Mouse (Mus musculus) kidney, postnatal 0 days (tissue): ENCODE data around the gene Gm12569. TPM values are rescaled to one million over a fixed set of nuclear protein-coding genes. Genes with fewer than 3 reads are reported as not detected.
A peak's percentile ranks its signal among the peaks of the same experiment; 100 is the strongest.

Experiments
- ATAC-seq: fragments of 200-750 bp; cut with Nextera tagmentation; replicated peaks from 2 replicates; pipeline ENCODE4 v1.8.0; 2017; ENCODE audit warnings: low read depth, moderate number of reproducible peaks, moderate TSS enrichment, moderate library complexity; ENCODE audit not compliant: low FRiP score
- DNase-seq: peaks from one replicate; pipeline ENCODE4 v3.0.0-alpha.2; 2016; ENCODE audit warnings: low spot score
- H3K27ac ChIP-seq: fragments of 300-500 bp; sonication (generic); 2 replicates; pipeline ENCODE4 v1.5.1; 2014; ENCODE audit warnings: mild to moderate bottlenecking
- H3K27me3 ChIP-seq: fragments of 300-500 bp; sonication (generic); 2 replicates; pipeline ENCODE4 v1.6.1; 2014; ENCODE audit warnings: low read length, mixed read lengths; ENCODE audit not compliant: insufficient read depth
- H3K36me3 ChIP-seq: fragments of 300-500 bp; sonication (generic); 2 replicates; pipeline ENCODE4 v1.6.1; 2014; ENCODE audit warnings: low read length, mixed read lengths; ENCODE audit not compliant: insufficient read depth
- H3K4me1 ChIP-seq: fragments of 300-500 bp; sonication (generic); replicated peaks from 2 replicates; pipeline ENCODE4 v1.6.1; 2014; ENCODE audit warnings: antibody characterized with exemption, low read length, mixed read lengths; ENCODE audit not compliant: insufficient read depth
- H3K4me2 ChIP-seq: fragments of 300-500 bp; sonication (generic); 2 replicates; pipeline ENCODE4 v1.6.1; 2014; ENCODE audit warnings: mild to moderate bottlenecking, low read length, moderate library complexity, mixed read lengths
- H3K4me3 ChIP-seq: fragments of 300-500 bp; sonication (generic); replicated peaks from 2 replicates; pipeline ENCODE4 v1.5.1; 2014; ENCODE audit warnings: low read depth, low read length
- H3K9ac ChIP-seq: fragments of 300-500 bp; sonication (generic); 2 replicates; pipeline ENCODE4 v1.6.1; 2014; ENCODE audit warnings: low read depth, low read length
- H3K9me3 ChIP-seq: fragments of 300-500 bp; sonication (generic); replicated peaks from 2 replicates; pipeline ENCODE4 v1.6.1; 2016; ENCODE audit warnings: low read length, inconsistent platforms, mixed read lengths
- CTCF ChIP-seq: IDR thresholded peaks from 2 replicates; pipeline ENCODE4 v1.5.1; 2016; ENCODE audit warnings: antibody characterized with exemption, low read depth, mild to moderate bottlenecking, moderate library complexity
- WGBS: fragments of 180-500 bp; shearing (Covaris S2); extraction: QIAGEN DNeasy Blood & Tissue Kit; methylation state at CpG from one replicate; pipeline ENCODE4 v1.1.7; 2014; 5-methylcytosine and 5-hydroxymethylcytosine counted together
- polyA plus RNA-seq: library from polyadenylated mRNA; unstranded; fragments of >200 nt; fragmentation: Nextera tagmentation; extraction: Ambion mirVana; gene quantifications from 2 replicates; pipeline ENCODE4 v1.2.1, GENCODE M21; 2015

The Gm12569 gene
- not detected in 2 replicates for polyA plus RNA-seq

DNA sequence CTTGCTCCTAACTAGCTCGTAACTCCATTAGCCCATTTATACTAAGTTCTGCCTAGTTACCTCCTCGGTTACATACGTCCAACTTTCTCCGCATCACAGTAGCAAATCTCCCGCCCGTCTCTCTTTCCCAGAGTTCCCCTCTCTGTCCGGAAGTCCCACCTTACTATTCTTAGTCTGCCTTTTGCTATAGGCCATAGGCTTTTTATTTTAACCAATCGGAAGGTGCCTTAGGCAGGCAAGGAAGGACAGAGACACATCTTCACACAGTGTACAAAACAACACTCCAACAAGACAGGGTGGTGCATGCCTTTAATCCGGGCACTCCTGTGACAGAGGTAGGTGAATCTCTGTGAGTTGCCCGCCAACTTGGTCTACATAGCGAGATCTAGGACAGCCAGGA lies at the start of gene Gm12569:
Gene Gm12569 (plus strand): TSS at position 166 of the 400 bp plus-strand sequence.
- 95% methylated on average over 11 of the region's 11 CpGs for WGBS
- no peak for TF ChIP-seq CTCF
- Histone ChIP-seq H3K27ac (no peak within 1 kb of the TSS), H3K4me2 (no peak within 1 kb of the TSS), H3K4me3 (no peak within 1 kb of the TSS), H3K36me3 (no peaks in the 10 kb centered on the region), H3K9ac (no peak within 1 kb of the TSS), H3K9me3 (no peaks in the 10 kb centered on the region), H3K4me1 (no peaks in the 10 kb centered on the region), H3K27me3 (no peaks in the 10 kb centered on the region)
- ATAC-seq (no peak), DNase-seq (no peak)

DNA sequence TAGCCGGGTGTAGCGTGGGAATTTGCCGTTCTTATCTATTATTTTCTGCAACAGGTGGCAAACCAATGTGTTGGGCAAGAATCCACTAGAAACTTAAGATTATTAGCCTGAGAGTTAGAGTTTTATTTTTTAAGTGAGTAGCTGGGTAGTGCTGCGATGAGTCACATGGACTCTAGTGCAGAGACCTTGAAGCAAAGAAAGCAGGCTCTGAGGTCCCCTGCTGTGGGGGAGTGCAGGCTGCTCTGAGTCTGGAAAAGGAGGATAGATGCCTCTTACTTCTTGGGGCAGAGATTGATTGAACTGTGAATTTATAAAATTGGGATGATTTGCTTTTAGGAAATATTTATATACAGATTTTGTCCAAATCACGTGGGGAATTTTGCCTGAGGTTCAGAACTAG lies 17.5 kb upstream of the Gm12569 start:
- Histone ChIP-seq H3K4me3 (no peak overlapping the region), H3K9ac (no peak overlapping the region), H3K4me1 (no peaks in the 10 kb centered on the region), H3K4me2 (no peak overlapping the region), H3K36me3 (no peaks in the 10 kb centered on the region), H3K27me3 (no peaks in the 10 kb centered on the region), H3K27ac (no peak overlapping the region), H3K9me3 (no peaks in the 10 kb centered on the region)
- DNase-seq (no peak), ATAC-seq (no peak)
- no peak for TF ChIP-seq CTCF
- WGBS, result 81% methylated on average over 5 of the region's 5 CpGs

DNA sequence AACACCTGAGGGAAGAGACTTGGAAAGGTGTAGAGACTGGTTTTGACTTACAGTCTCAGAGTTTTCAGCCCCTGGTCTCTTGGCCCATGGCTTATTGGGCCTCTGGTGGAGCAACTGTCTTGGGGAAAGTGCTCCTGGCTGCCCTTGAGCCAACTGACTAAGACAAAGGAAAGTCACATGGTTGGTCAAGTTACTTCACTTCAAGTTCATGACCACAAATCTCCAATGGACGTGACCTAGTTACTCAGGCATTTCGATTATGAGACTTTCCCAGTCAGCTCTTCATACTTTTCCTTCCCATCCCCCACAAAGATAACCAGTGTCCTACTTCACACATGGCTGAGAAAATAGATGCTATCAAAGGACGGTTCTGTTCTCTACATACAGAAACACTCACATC lies 12.5 kb upstream of the Gm12569 start:
- TF ChIP-seq CTCF, result no peak
- ATAC-seq, result no peak
- no peak overlapping the region for H3K9ac ChIP-seq
- no peak for DNase-seq
- H3K9me3 ChIP-seq, result no peaks in the 10 kb centered on the region
- no peaks in the 10 kb centered on the region for H3K36me3 ChIP-seq
- no peak overlapping the region for H3K27ac ChIP-seq
- no peak overlapping the region for H3K4me3 ChIP-seq
- H3K4me1 ChIP-seq, result no peaks in the 10 kb centered on the region
- no peaks in the 10 kb centered on the region for H3K27me3 ChIP-seq
- no peak overlapping the region for H3K4me2 ChIP-seq
- WGBS, result 64% methylated on average over 3 of the region's 3 CpGs

DNA sequence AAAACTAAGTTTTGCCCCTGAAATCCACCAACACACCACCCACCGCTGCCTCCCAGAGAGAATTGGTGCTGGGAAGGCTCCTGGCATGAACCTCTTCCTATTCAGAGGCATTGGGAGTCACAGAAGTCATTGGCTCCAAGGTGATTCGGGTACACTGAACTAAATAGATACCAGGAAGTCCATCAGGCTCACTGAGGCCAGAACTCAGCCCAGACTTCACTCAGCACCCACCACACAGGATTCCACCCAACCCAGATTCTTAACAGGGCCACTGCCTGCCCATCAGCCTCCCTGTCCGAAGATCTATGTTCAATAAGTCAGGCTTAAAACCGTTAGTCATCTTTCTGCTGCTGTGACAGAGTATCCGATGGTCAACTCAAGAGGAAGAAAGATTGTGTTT lies 8.8 kb upstream of the Gm12569 start:
- WGBS, result 89% methylated on average over 5 of the region's 5 CpGs
- Histone ChIP-seq H3K36me3 (no peaks in the 10 kb centered on the region), H3K27me3 (no peaks in the 10 kb centered on the region), H3K9ac (no peak overlapping the region), H3K9me3 (no peaks in the 10 kb centered on the region), H3K4me1 (no peaks in the 10 kb centered on the region), H3K4me2 (no peak overlapping the region), H3K27ac (no peak overlapping the region), H3K4me3 (no peak overlapping the region)
- no peak for DNase-seq
- ATAC-seq, result no peak
- no peak for TF ChIP-seq CTCF

DNA sequence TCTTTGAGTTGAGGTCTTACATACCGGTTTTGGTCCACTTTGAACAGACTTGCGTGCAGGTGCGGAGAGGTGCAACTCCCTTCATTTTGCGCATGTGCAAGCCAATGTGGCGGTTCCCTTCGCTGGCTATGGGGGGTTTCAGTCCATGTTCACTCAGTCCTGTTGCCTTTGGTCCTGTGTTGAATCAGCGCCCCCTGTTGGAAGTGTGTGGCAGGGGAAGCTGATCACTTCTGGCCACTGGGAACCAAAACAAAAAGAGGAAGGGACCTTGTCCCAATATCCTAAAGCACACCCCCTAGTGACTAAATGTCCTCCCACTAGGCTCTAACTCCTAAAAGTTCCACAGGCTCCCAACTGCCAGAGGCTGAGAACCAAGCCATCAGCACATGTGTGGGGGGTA lies 6.3 kb upstream of the Gm12569 start:
- ATAC-seq (no peak), DNase-seq (no peak)
- Histone ChIP-seq H3K4me3 (no peak overlapping the region), H3K9ac (no peak overlapping the region), H3K4me2 (no peak overlapping the region), H3K36me3 (no peaks in the 10 kb centered on the region), H3K4me1 (no peaks in the 10 kb centered on the region), H3K9me3 (no peaks in the 10 kb centered on the region), H3K27me3 (no peaks in the 10 kb centered on the region), H3K27ac (no peak overlapping the region)
- WGBS, result 89% methylated on average over 7 of the region's 7 CpGs
- TF ChIP-seq CTCF, result 0 out of 2 replicates have a peak, but pooled peaks have one; percentile 12

DNA sequence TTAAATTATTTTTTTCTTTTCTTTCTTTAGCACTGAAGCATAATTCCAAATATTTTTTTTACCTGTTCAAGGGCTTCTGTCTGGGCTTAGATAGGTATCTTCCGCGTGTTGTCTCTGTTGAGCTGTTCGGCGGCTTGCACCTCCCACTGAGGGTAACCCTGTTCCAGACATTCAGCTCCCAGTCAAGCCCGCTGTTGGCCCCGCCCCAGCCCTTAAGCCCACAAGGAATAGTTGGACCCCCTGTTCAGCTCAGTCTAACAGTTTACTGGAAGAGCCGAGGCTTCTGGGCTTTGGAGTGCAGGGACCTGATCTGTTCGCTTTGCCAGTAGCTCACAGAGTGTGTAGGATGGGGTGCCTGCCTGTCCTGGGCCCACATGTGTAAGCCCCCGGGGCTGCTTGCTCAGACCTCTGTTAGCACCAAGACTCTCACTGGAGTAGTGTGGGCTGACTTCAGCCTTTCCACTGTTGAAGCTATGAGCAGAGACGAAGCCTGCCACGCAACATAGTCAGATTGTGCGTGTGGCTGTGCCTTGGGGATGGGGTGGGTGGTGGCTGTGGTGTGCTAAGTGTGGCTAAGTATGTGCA lies 785 bp upstream of the Gm12569 start:
- H3K4me3 ChIP-seq, result no peak overlapping the region
- TF ChIP-seq CTCF, result no peak
- no peaks in the 10 kb centered on the region for H3K4me1 ChIP-seq
- H3K9me3 ChIP-seq, result no peaks in the 10 kb centered on the region
- H3K9ac ChIP-seq, result no peak overlapping the region
- H3K27me3 ChIP-seq, result no peaks in the 10 kb centered on the region
- no peak overlapping the region for H3K27ac ChIP-seq
- WGBS, result 87% methylated on average over 12 of the region's 12 CpGs
- DNase-seq (no peak), ATAC-seq (no peak)
- H3K4me2 ChIP-seq, result no peak overlapping the region
- no peaks in the 10 kb centered on the region for H3K36me3 ChIP-seq

DNA sequence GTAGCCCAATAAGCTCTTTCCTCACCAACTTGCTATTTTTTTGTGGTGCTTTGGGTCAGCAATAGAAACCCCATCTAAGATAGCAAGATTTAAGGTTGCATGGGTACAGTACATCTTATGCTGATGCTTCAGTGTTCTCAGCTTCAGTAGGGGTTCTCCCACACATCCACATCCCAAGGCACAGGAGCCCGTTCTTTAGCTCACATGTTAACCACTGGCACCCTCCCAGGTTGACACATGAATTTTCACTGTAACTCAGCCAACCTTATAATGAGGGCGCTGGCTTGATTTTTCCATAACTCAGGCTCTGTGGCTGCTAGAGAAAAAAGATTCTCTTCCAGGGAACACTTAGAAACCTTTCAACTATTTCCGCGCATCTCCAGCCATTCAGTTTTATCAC lies 6.8 kb downstream of the Gm12569 start:
- Histone ChIP-seq H3K9me3 (no peaks in the 10 kb centered on the region), H3K27ac (no peak overlapping the region), H3K4me1 (no peaks in the 10 kb centered on the region), H3K36me3 (no peaks in the 10 kb centered on the region), H3K27me3 (no peaks in the 10 kb centered on the region), H3K9ac (no peak overlapping the region), H3K4me3 (no peak overlapping the region), H3K4me2 (no peak overlapping the region)
- TF ChIP-seq CTCF, result no peak
- DNase-seq, result no peak
- no peak for ATAC-seq
- WGBS, result 83% methylated on average over 4 of the region's 4 CpGs
